Mouse (Mus musculus) embryonic facial prominence, embryonic 13.5 days (tissue): ENCODE measurements around the gene Gapvd1. TPM values are rescaled to one million over a fixed set of nuclear protein-coding genes. Genes with fewer than 3 reads are reported as not detected.

ENCODE experiments used
- ATAC-seq: fragments of 200-750 bp; cut with Nextera tagmentation; 2 replicates; pipeline ENCODE4 v1.8.0; 2017; ENCODE audit warnings: low read depth; ENCODE audit not compliant: insufficient number of reproducible peaks, insufficient read depth, low FRiP score, low TSS enrichment
- H3K27ac ChIP-seq: fragments of 300-500 bp; sonication (generic); 2 replicates; pipeline ENCODE4 v1.5.1; 2015; ENCODE audit warnings: moderate library complexity, mild to moderate bottlenecking, inconsistent platforms
- H3K27me3 ChIP-seq: fragments of 300-500 bp; sonication (generic); 2 replicates; pipeline ENCODE4 v1.6.1; 2015; ENCODE audit warnings: mild to moderate bottlenecking, inconsistent platforms
- H3K36me3 ChIP-seq: fragments of 300-500 bp; sonication (generic); 2 replicates; pipeline ENCODE4 v1.6.1; 2015; ENCODE audit warnings: mild to moderate bottlenecking, inconsistent platforms
- H3K4me1 ChIP-seq: fragments of 300-500 bp; sonication (generic); 2 replicates; pipeline ENCODE4 v1.6.1; 2015; ENCODE audit warnings: inconsistent platforms
- H3K4me2 ChIP-seq: fragments of 300-500 bp; sonication (generic); 2 replicates; pipeline ENCODE4 v1.6.1; 2015; ENCODE audit warnings: moderate library complexity, mild to moderate bottlenecking, inconsistent platforms
- H3K4me3 ChIP-seq: fragments of 300-500 bp; sonication (generic); 2 replicates; pipeline ENCODE4 v1.5.1; 2015; ENCODE audit warnings: mild to moderate bottlenecking, inconsistent platforms
- H3K9ac ChIP-seq: fragments of 300-500 bp; sonication (generic); 2 replicates; pipeline ENCODE4 v1.6.1; 2015; ENCODE audit warnings: mild to moderate bottlenecking, inconsistent platforms
- H3K9me3 ChIP-seq: fragments of 300-500 bp; sonication (generic); 2 replicates; pipeline ENCODE4 v1.6.1; 2016; ENCODE audit warnings: inconsistent platforms
- WGBS: fragments of 180-500 bp; shearing (Covaris S2); methylation state at CpG from one replicate; pipeline ENCODE4 v1.1.7; 2015; ENCODE audit warnings: mixed read lengths; 5-methylcytosine and 5-hydroxymethylcytosine counted together
- polyA plus RNA-seq: library from polyadenylated mRNA; unstranded; fragments of >200 nt; fragmentation: Nextera tagmentation; extraction: Ambion mirVana; gene quantifications from 2 replicates; pipeline ENCODE4 v1.2.1, GENCODE M21; 2015

The Gapvd1 gene
- polyA plus RNA-seq, 1 experiment from 2014 or later, result 97.1 TPM

DNA sequence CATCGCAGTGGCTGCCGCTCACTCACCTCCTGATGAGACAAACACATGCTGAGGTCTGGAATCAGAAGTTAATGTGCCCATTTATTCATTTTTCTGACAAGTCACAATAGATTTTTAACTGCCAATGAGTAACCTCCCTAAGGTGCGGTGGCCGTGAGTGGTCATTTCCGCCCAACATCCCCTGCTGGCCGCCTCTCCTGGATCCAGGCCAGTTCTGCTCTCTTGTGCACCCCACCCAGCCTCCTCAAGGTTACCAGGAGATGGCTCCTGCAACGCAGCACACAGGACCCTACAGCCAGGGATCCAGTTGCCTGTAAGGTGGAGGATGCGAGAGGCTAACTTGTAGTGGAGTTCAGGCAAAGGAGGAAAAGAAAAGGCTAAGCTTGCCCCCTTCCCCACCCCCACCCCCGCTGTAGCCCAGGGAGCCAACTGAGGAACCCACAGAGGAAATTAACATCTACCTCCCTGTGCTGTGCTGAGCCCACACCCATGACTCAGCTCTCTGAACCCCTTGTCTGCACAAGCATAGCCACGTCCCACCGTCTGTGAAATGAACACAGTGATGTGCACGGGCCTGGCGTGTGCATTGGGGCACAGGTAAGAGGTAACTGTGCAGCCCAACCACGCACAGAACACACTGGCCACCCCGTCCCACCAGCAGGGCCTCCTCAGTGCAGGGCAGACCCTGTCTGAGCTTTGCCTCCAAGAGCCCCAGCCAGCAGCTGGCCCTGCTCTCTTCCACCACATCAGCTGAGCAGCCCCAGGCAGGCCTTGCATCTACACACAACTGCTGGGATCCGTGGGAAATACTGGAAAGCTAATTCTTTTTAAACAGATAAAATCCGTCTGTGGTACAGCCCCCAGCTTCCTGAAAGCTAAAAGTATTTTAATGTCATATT is 127.5 kb downstream of the Gapvd1 start:
- Histone ChIP-seq H3K4me3 (no peak overlapping the region), H3K36me3 (peaks cover 33% of the 10 kb centered on the region), H3K9me3 (no peaks in the 10 kb centered on the region), H3K4me1 (peaks cover 22% of the 10 kb centered on the region), H3K27ac (peak overlapping the region; percentile 68), H3K4me2 (no peak overlapping the region), H3K9ac (no peak overlapping the region), H3K27me3 (no peaks in the 10 kb centered on the region)
- 64% methylated on average over 17 of the region's 17 CpGs for WGBS
- ATAC-seq, result peak; percentile 65; the same call in 1 of the 2 replicates

Other genes with a start within 250 kb of the Gapvd1 start
- gene Hspa5, start 16.7 kb upstream of the Gapvd1 start, polyA plus RNA-seq, result 753 and 870 TPM in 2 replicates
- gene Rabepk, start 44.7 kb upstream of the Gapvd1 start, polyA plus RNA-seq, result 32.2 and 35.8 TPM in 2 replicates
- gene Fbxw2, start 71.1 kb upstream of the Gapvd1 start, polyA plus RNA-seq, result 94.5 and 97.7 TPM in 2 replicates
- 0.15 TPM in 1 of 2 replicates, not detected in the other for gene Gm34653, start 77.8 kb upstream of the Gapvd1 start, polyA plus RNA-seq
- gene Cutal, start 119.2 kb upstream of the Gapvd1 start, polyA plus RNA-seq, result 0.15 TPM in 2 replicates
- 96.4 and 101 TPM in 2 replicates for gene Psmd5, start 119.7 kb upstream of the Gapvd1 start, polyA plus RNA-seq
- 3.5 and 5.2 TPM in 2 replicates for gene Phf19, start 158.8 kb upstream of the Gapvd1 start, polyA plus RNA-seq
- gene Traf1, start 206.5 kb upstream of the Gapvd1 start, polyA plus RNA-seq, result 2.4 and 4.3 TPM in 2 replicates